Mouse (Mus musculus) E14TG2a.4 (cell line): ENCODE measurements around the gene Tulp3.
A peak's percentile ranks its signal among the peaks of the same experiment; 100 is the strongest.

Source experiments
- H3K27me3 ChIP-seq: 2 replicates; pipeline ENCODE4 v1.6.1; 2014; ENCODE audit warnings: low read length, control low read depth; ENCODE audit not compliant: insufficient read depth
- H3K36me3 ChIP-seq: 2 replicates; pipeline ENCODE4 v1.6.1; 2014; ENCODE audit warnings: low read length, control low read depth; ENCODE audit not compliant: insufficient read depth
- H3K4me1 ChIP-seq: replicated peaks from 2 replicates; pipeline ENCODE4 v1.6.1; 2014; ENCODE audit warnings: low read depth, low read length, control low read depth
- H3K4me3 ChIP-seq: replicated peaks from 2 replicates; pipeline ENCODE4 v1.5.1; 2014; ENCODE audit warnings: mild to moderate bottlenecking, low read length
- H3K9me3 ChIP-seq: 2 replicates; pipeline ENCODE4 v1.6.1; 2014; ENCODE audit warnings: low read length, control low read depth
- CTCF ChIP-seq: conservative IDR thresholded peaks from 2 replicates; pipeline ENCODE4 v1.5.1; 2014; ENCODE audit warnings: low read length
- NANOG ChIP-seq: IDR thresholded peaks from 2 replicates; pipeline ENCODE4 v1.6.1; 2014; ENCODE audit warnings: borderline replicate concordance, low read length, mixed read lengths
- POU5F1 ChIP-seq: IDR thresholded peaks from 2 replicates; pipeline ENCODE4 v1.6.1; 2014; ENCODE audit warnings: low read length, borderline replicate concordance

Gene Tulp3

DNA sequence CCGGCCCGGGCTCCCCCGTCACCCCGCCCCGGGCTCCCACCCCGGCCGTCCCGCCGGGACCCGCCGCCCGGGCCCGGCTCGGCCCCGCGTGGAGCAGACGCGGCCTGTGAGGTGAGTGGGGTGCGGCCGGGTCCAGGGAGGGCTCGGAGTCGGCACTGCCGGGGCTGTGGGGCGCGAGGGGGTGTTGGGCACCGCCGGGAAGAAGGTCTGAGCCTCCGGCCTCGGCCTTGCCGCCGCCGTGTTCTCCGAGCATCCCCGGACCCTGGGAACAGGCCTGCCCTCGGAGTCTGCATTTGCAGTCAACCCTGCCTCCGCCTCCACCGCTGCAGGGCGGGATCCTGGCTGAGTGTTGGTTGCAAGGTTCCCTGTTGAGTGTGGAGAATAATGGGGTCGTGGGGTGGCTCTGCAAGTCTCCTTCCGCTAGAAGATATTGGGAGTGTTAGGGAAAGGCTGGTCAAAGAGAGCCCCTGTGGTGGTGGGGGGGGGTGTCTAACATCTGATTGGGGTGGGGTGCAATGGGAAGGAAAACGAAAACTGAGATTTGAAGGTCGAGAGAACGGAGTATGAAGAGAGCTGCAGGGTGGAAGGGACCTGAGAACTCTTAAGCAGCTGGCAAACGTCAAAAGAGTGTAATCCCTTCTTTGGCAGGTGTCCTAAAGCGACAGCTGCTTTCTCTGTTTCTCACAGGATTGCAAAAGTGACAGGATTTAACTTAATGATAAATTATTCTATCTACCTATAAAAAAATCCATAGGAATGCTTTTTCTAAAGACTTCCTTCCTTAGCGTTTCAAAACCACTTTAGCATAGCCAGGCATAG, 7.6 kb upstream of the Tulp3 start:
- TF ChIP-seq POU5F1 = no peak
- TF ChIP-seq CTCF = no peak
- no peak for TF ChIP-seq NANOG
- Histone ChIP-seq H3K36me3 (peaks cover 64% of the 10 kb centered on the region), H3K4me1 (peaks cover 67% of the 10 kb centered on the region), H3K4me3 (peak overlapping the region; percentile 91), H3K9me3 (no peaks in the 10 kb centered on the region), H3K27me3 (no peaks in the 10 kb centered on the region)

DNA sequence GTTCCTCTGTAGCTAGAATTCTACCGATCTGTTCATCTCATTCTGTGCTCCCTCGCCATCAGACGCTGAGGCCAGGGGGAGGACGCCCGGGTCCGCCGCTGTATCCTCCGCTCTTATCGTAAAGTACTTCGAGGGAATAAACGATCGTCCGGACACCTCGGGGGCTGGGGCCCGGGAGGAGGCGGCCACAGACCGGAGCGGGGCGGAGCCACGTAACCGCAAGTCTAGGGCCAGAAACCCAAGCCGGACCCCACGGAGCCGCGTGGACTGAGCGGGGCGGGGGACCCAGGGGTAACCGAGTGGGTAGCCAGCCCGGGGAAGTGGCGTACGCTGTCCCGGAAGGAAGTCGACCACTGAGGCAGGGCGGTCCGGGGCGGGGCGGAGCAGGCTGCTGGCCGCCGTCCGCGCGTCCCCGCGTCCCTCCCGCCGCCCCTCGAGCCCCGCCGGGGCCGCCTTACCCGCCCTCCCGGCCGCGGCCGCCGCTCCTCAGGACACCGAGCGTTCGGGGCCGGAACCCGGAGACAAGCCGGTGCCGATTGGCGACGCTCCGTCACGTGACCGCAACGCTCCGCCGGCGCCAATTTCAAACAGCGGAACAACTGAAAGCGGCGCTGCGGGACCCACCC, 6.8 kb upstream of the Tulp3 start, which contains the start of the genes Rhno1 and Foxm1:
Gene Rhno1, minus strand, starts transcription at position 531 of the 626 bp plus-strand sequence.
Gene Foxm1, plus strand, starts transcription at position 587 of the 626 bp plus-strand sequence.
- TF ChIP-seq CTCF (no peak), NANOG (no peak), POU5F1 (no peak)

DNA sequence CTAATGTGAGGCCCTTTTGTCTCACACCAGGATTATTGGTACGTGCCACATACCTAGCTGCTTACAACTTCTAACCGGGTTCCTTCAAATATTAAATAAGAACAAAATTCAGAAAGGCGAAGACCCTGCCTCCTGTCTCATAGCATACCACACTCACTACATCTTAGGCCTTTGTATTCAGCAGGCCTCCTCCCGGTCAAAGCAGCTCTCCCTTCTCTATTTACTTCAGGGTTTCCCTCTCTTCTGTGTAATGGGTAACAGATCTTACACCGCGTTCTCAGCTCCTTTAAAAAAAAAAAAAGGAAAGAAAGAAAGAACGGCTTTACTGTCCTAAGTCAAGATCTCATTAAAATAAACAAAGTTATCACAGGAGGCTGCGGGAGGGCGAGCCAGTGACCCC, 6.2 kb upstream of the Tulp3 start:
- no peak for TF ChIP-seq POU5F1
- TF ChIP-seq NANOG = no peak
- TF ChIP-seq CTCF = no peak
- Histone ChIP-seq H3K4me1 (peaks cover 79% of the 10 kb centered on the region), H3K27me3 (no peaks in the 10 kb centered on the region), H3K9me3 (no peaks in the 10 kb centered on the region), H3K4me3 (peak overlapping the region; percentile 91), H3K36me3 (peaks cover 65% of the 10 kb centered on the region)

More for the DNA sequence above, 6.8 kb upstream of the Tulp3 start, which contains the start of the genes Rhno1 and Foxm1:
- peaks cover 73% of the 10 kb centered on the region for H3K4me1 ChIP-seq
- peaks cover 65% of the 10 kb centered on the region for H3K36me3 ChIP-seq
- no peaks in the 10 kb centered on the region for H3K27me3 ChIP-seq
- H3K9me3 ChIP-seq = no peaks in the 10 kb centered on the region
- peak within 1 kb of the TSS; percentile 91 for H3K4me3 ChIP-seq

DNA sequence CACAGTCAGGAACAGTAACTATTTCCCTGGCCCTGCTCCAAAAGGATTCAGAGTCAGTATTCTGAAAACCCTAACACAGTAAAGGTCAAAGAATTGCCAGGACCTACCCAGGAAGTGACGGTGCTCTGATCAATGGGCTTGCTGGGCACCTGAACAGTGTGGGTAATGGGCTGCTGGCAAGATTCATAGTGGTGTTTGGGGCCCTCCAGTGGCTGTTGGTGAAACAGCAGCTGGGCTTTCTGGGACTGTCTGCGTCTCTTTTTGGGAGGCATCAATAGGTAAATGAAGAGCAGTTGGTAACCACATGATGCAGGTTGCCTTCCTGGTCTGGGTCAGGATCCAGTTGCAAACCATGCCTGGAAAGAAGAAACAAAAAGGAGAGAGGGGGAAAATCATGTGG, 3.3 kb upstream of the Tulp3 start:
- Histone ChIP-seq H3K9me3 (no peaks in the 10 kb centered on the region), H3K4me1 (peaks cover 72% of the 10 kb centered on the region), H3K36me3 (peaks cover 45% of the 10 kb centered on the region), H3K27me3 (no peaks in the 10 kb centered on the region), H3K4me3 (no peak overlapping the region)
- TF ChIP-seq NANOG = no peak
- TF ChIP-seq CTCF = peak; percentile 100

DNA sequence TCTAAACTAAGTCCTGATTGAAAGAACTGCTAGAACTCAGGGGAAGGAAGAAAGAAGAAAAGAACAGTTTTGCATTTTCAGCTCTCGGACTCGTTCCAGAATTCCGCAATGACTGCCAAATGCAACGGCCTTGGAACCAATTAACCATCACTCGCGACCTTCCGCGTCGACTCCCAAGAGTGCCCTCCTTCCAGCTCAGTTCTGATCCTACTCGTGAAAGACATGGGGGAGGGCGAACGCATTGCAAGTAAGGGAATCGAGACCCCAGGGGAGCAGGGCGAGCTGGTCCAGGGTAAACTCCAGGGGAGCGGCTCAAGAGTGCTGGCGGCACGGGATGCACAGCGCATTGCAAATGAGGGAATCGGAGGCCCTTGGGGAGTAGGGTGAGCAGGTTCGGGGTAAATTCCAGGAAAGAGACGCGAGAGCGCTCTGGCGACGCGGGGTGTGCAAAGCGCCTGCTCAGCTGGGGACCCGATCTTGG, 410 bp downstream of the Tulp3 start:
- no peaks in the 10 kb centered on the region for H3K9me3 ChIP-seq
- peak overlapping the region; percentile 91 for H3K4me3 ChIP-seq
- no peaks in the 10 kb centered on the region for H3K27me3 ChIP-seq
- peaks cover 59% of the 10 kb centered on the region for H3K4me1 ChIP-seq
- peaks cover 55% of the 10 kb centered on the region for H3K36me3 ChIP-seq
- TF ChIP-seq CTCF = no peak
- TF ChIP-seq NANOG = 0 out of 2 replicates have a peak, but pooled peaks have one; percentile 15
- no peak for TF ChIP-seq POU5F1

DNA sequence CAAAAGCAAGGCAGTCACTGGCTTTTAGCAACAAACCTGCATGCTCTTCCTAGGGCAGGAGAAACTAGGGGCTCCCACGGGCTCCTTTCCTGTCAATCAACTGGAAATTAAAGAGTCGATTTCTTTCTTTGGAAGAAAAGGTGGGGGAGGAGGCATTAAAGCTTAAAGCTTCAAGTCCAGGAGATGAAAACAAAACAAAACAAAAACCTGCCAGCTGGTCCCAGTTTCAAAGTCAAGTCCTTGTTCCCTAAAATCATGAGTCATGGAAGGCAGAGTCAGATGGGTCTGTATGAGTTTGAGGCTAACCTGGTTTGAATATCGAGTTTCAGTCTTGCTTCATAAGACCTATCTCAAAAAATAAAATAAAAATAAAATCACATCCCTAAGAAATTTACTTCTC, 1.5 kb downstream of the Tulp3 start:
- no peak for TF ChIP-seq POU5F1
- TF ChIP-seq NANOG = no peak
- TF ChIP-seq CTCF = no peak
- Histone ChIP-seq H3K27me3 (no peaks in the 10 kb centered on the region), H3K9me3 (no peaks in the 10 kb centered on the region), H3K4me1 (peaks cover 55% of the 10 kb centered on the region), H3K4me3 (0 out of 2 replicates have a peak overlapping the region, but pooled peaks have one; percentile 91), H3K36me3 (peaks cover 53% of the 10 kb centered on the region)

DNA sequence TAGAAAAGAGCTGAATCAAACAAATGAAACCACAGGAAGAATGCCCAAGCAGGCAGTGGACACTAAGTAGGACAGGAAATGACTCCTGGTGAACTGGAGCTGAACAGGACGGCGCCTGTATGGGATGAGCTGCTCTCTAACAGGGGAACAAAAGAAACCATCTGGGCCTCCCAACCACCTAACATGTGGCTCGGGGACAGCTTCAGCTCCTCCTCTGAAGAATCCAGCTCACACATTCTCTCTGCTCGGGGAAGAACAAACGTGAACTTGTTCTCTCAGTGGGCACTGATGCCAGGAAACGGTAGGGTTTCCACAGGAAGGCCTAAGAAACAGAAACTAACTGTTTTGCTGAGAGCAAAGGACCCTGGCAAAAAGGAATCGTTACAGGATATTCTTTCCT, 5.9 kb downstream of the Tulp3 start:
- Histone ChIP-seq H3K4me3 (no peak overlapping the region), H3K27me3 (no peaks in the 10 kb centered on the region), H3K9me3 (no peaks in the 10 kb centered on the region), H3K36me3 (peaks cover 43% of the 10 kb centered on the region), H3K4me1 (peaks cover 40% of the 10 kb centered on the region)
- TF ChIP-seq CTCF (no peak), POU5F1 (no peak), NANOG (no peak)

DNA sequence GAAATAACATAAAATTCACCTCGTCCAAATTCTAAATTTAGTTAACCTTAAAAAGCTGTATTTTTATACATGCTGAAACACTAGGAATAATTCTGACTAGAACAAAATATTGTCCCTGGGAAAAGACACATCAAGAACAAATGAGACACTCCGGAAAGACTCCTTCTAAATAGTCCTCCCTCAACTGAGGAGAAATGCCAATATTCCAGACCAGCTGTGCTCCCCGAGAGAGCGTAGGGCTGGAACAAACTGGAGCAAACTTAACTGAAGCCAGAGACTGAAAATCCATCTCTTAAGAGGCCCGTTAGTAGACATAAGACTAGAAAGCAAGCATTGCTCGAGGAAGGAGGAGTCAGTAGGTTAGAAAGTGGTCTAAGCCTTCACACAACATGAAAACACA, 8.9 kb downstream of the Tulp3 start:
- no peaks in the 10 kb centered on the region for H3K9me3 ChIP-seq
- H3K36me3 ChIP-seq = peaks cover 43% of the 10 kb centered on the region
- H3K27me3 ChIP-seq = no peaks in the 10 kb centered on the region
- H3K4me1 ChIP-seq = peaks cover 53% of the 10 kb centered on the region
- H3K4me3 ChIP-seq = no peak overlapping the region
- TF ChIP-seq POU5F1 (no peak), NANOG (no peak), CTCF (no peak)

DNA sequence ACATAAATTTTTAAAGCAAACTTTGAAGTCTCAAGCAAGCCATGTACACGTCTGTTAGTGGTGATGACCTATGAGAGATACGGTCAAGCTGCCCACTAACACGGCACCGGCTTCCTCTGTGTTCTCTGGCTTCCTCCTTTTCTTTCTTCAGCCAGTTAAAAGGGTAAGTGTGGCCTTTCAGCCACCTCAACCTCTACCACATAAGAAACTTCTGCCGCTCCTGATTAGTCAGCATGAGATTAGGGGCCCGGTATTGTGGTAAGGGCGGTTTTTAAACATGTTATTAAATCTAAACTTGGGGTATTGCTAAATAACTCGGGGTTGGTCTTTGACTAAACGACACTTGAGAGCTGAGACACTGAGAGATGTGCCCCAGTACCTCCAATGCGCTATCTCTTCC, 10.0 kb downstream of the Tulp3 start:
- H3K27me3 ChIP-seq = no peaks in the 10 kb centered on the region
- TF ChIP-seq NANOG (no peak), POU5F1 (no peak), CTCF (no peak)
- H3K4me3 ChIP-seq = no peak overlapping the region

More for the DNA sequence above, 10.0 kb downstream of the Tulp3 start:
- Histone ChIP-seq H3K4me1 (peaks cover 56% of the 10 kb centered on the region), H3K36me3 (peaks cover 35% of the 10 kb centered on the region), H3K9me3 (no peaks in the 10 kb centered on the region)
